Mouse (Mus musculus): Measurements from ENCODE around the gene Ces2g.

Gene Ces2g

GRCm38 (mm10) chr8:104961537-104961961, at the start of gene Ces2g:
Gene Ces2g, plus strand, starts transcription at chr8:104961718.
- CTCF ChIA-PET: no interaction called here
- POLR2A ChIA-PET: no interaction called here

GRCm38 (mm10) chr8:104925972-104926596, 35.4 kb upstream of the Ces2g start, which contains the start of gene Ces2e:
Gene Ces2e, plus strand, starts transcription at chr8:104926260.
- ChIA-PET POLR2A (no interaction called here), CTCF (no interaction called here)

GRCm38 (mm10) chr8:104927301-104927700, 34.2 kb upstream of the Ces2g start:
- POLR2A ChIA-PET: no interaction called here
- CTCF ChIA-PET: no interaction called here

GRCm38 (mm10) chr8:104944665-104945064, 16.9 kb upstream of the Ces2g start:
- ChIA-PET POLR2A (interaction anchor here in 1 of 4 experiments (0.9 kb wide), 1 partner anchor 128 kb away, joined by 3 read pairs; no protein-coding TSS in a partner anchor), CTCF (no interaction called here)

- CTCF ChIA-PET: interaction anchor here in 1 of 4 experiments (0.6 kb wide), 1 partner anchor 289 kb away, joined by 3 read pairs; no protein-coding TSS in a partner anchor
- POLR2A ChIA-PET: no interaction called here
These were observed 14.5 kb upstream of the Ces2g start, which contains the start of gene Ces2f for GRCm38 (mm10) chr8:104947056-104947455. Gene Ces2f, plus strand, starts transcription at chr8:104947356.

- ChIA-PET POLR2A (no interaction called here), CTCF (no interaction called here)
These were observed 12.5 kb upstream of the Ces2g start for GRCm38 (mm10) chr8:104949031-104949430.

GRCm38 (mm10) chr8:104962229-104962901, 847 bp downstream of the Ces2g start:
- ChIA-PET CTCF (interaction anchor here in 1 of 4 experiments (0.7 kb wide), 1 partner anchor 98 kb away, joined by 3 read pairs; no protein-coding TSS in a partner anchor), POLR2A (interaction anchor here in 1 of 4 experiments (0.6 kb wide), 1 partner anchor 154 kb away, joined by 4 read pairs; no protein-coding TSS in a partner anchor)

GRCm38 (mm10) chr8:104963375-104963894, 1.9 kb downstream of the Ces2g start:
- ChIA-PET CTCF (interaction anchor here in 1 of 4 experiments (0.6 kb wide), 2 partner anchors 263 to 552 kb away, joined by 4 read pairs; no protein-coding TSS in a partner anchor), POLR2A (no interaction called here)

GRCm38 (mm10) chr8:104984126-104984525, 22.6 kb downstream of the Ces2g start:
- CTCF ChIA-PET: no interaction called here
- POLR2A ChIA-PET: no interaction called here

- ChIA-PET CTCF (no interaction called here), POLR2A (no interaction called here)
These were observed 23.4 kb downstream of the Ces2g start for GRCm38 (mm10) chr8:104984942-104985341.

GRCm38 (mm10) chr8:104998191-104998590, 36.7 kb downstream of the Ces2g start:
- CTCF ChIA-PET: no interaction called here
- POLR2A ChIA-PET: interaction anchor here in 1 of 4 experiments (0.6 to 1.4 kb wide), 2 partner anchors 15 to 352 kb away, joined by 3 read pairs; no protein-coding TSS in a partner anchor

- CTCF ChIA-PET: no interaction called here
These were observed 37.7 kb downstream of the Ces2g start for GRCm38 (mm10) chr8:104999183-104999582.

GRCm38 (mm10) chr8:105000586-105000985, 39.1 kb downstream of the Ces2g start, which contains the start of gene Ces2h:
Gene Ces2h, plus strand, starts transcription at chr8:105000853.
- POLR2A ChIA-PET: no interaction called here
- CTCF ChIA-PET: no interaction called here

More at GRCm38 (mm10) chr8:104999183-104999582, 37.7 kb downstream of the Ces2g start:
- POLR2A ChIA-PET: no interaction called here

GRCm38 (mm10) chr8:105010000-105010399, 48.5 kb downstream of the Ces2g start:
- POLR2A ChIA-PET: no interaction called here

GRCm38 (mm10) chr8:105011136-105011535, 49.6 kb downstream of the Ces2g start:
- POLR2A ChIA-PET: no interaction called here
- CTCF ChIA-PET: interaction anchor here in 1 of 4 experiments (0.6 kb wide), 1 partner anchor 925 kb away, joined by 8 read pairs; no protein-coding TSS in a partner anchor

More at GRCm38 (mm10) chr8:105010000-105010399, 48.5 kb downstream of the Ces2g start:
- CTCF ChIA-PET: no interaction called here

- CTCF ChIA-PET: no interaction called here
- POLR2A ChIA-PET: no interaction called here
These were observed 52.9 kb downstream of the Ces2g start for GRCm38 (mm10) chr8:105014391-105014790.
